Mouse (Mus musculus) neural tube, embryonic 15.5 days (tissue): ENCODE measurements around the gene Pigs. TPM values are rescaled to one million over a fixed set of nuclear protein-coding genes. Genes with fewer than 3 reads are reported as not detected.

Source experiments
- ATAC-seq: fragments of 200-750 bp; cut with Nextera tagmentation; 2 replicates; pipeline ENCODE4 v1.8.0; 2017; ENCODE audit warnings: mild to moderate bottlenecking, moderate TSS enrichment, moderate library complexity; ENCODE audit not compliant: low FRiP score
- H3K27ac ChIP-seq: fragments of 300-500 bp; sonication (generic); replicated peaks from 2 replicates; pipeline ENCODE4 v1.5.1; 2015; ENCODE audit warnings: mild to moderate bottlenecking, inconsistent platforms
- H3K27me3 ChIP-seq: fragments of 300-500 bp; sonication (generic); replicated peaks from 2 replicates; pipeline ENCODE4 v1.6.1; 2015; ENCODE audit warnings: inconsistent platforms
- H3K36me3 ChIP-seq: fragments of 300-500 bp; sonication (generic); 2 replicates; pipeline ENCODE4 v1.6.1; 2015; ENCODE audit warnings: inconsistent platforms
- H3K4me1 ChIP-seq: fragments of 300-500 bp; sonication (generic); 2 replicates; pipeline ENCODE4 v1.6.1; 2015; ENCODE audit warnings: inconsistent platforms
- H3K4me2 ChIP-seq: fragments of 300-500 bp; sonication (generic); 2 replicates; pipeline ENCODE4 v1.6.1; 2015; ENCODE audit warnings: inconsistent platforms, mild to moderate bottlenecking, moderate library complexity
- H3K4me3 ChIP-seq: fragments of 300-500 bp; sonication (generic); replicated peaks from 2 replicates; pipeline ENCODE4 v1.5.1; 2015; ENCODE audit warnings: mild to moderate bottlenecking, inconsistent platforms
- H3K9ac ChIP-seq: fragments of 300-500 bp; sonication (generic); replicated peaks from 2 replicates; pipeline ENCODE4 v1.6.1; 2015; ENCODE audit warnings: mild to moderate bottlenecking, inconsistent platforms
- H3K9me3 ChIP-seq: fragments of 300-500 bp; sonication (generic); replicated peaks from 2 replicates; pipeline ENCODE4 v1.6.1; 2016; ENCODE audit warnings: inconsistent platforms
- WGBS: fragments of 180-500 bp; shearing (Covaris S2); methylation state at CpG from one replicate; pipeline ENCODE4 v1.1.7; 2015; ENCODE audit warnings: mixed read lengths; 5-methylcytosine and 5-hydroxymethylcytosine counted together
- polyA plus RNA-seq: library from polyadenylated mRNA; unstranded; fragments of >200 nt; fragmentation: Nextera tagmentation; extraction: Ambion mirVana; gene quantifications from 2 replicates; pipeline ENCODE4 v1.2.1, GENCODE M21; 2015

Gene Pigs
- polyA plus RNA-seq, 1 experiment from 2014 or later: 83.2 TPM

DNA sequence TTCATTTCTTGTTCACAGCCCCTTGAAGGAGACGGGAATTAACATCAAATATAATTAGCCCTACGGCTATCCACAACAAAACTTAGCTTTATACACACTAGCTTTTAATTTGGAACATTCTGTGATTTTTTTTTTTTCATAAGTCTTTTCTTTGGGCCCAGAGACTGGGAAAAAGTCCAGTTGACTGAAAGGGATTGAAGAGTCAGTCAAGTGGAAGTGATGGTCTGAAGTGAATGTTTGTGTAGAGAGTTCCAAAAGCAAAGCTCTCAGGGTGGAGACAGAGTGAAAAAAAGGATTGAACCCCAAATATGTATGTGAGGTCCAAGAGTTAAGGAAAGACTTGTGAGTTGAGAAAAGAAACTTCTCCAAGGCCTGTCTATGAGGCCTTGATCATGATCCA lies 9.8 kb upstream of the Pigs start:
- ATAC-seq: no peak

DNA sequence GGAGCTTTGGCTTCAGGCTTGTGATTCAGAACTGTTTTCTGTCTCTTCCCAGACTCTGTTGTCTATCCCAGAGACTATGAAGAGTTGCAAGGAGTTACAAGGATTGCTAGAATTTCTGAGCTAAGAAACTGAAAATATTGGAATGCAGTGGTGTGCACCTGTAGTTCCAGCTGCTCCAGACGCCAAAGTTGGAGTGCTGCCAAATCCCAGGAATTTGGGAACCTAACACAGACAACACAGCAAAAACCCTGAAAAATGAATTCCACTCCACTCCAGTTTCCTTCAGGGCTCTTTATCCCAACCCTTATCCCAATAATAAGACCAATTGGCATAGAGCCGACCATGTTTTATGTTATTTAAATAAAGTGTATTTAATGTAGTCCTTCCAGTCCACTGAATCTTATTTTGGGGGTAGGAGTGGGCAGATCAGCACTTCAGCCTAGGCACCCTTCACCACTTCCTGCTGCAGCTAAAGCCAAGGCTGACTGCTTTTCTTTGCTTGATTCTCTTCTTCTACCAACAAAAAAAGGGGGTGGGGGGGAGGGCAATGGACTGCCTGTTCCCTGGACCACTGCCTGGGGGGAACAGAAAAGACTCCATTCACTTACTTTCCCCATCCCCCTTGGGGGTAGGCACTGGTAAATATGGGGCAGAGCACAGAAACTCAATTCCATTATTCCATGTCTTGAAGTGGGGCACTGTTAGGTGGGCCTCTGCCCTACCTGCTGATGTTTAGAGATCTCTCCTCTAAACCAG lies 6.0 kb upstream of the Pigs start:
- peaks cover 21% of the 10 kb centered on the region for H3K4me1 ChIP-seq
- H3K4me3 ChIP-seq: peak overlapping the region; percentile 32; the same call in 1 of the 2 replicates
- no peaks in the 10 kb centered on the region for H3K9me3 ChIP-seq
- H3K9ac ChIP-seq: no peak overlapping the region
- ATAC-seq: peak; percentile 71
- peak overlapping the region; percentile 82 for H3K27ac ChIP-seq
- WGBS: 64% methylated on average over 2 of the region's 2 CpGs
- no peaks in the 10 kb centered on the region for H3K36me3 ChIP-seq
- H3K27me3 ChIP-seq: no peaks in the 10 kb centered on the region
- peak overlapping the region; percentile 52 for H3K4me2 ChIP-seq

More for the DNA sequence above, 9.8 kb upstream of the Pigs start:
- Histone ChIP-seq H3K9me3 (no peaks in the 10 kb centered on the region), H3K4me1 (peaks cover 12% of the 10 kb centered on the region), H3K4me3 (no peak overlapping the region), H3K4me2 (no peak overlapping the region), H3K27ac (no peak overlapping the region), H3K36me3 (no peaks in the 10 kb centered on the region), H3K27me3 (no peaks in the 10 kb centered on the region), H3K9ac (no peak overlapping the region)
- WGBS: 82% methylated on average over 2 of the region's 2 CpGs

DNA sequence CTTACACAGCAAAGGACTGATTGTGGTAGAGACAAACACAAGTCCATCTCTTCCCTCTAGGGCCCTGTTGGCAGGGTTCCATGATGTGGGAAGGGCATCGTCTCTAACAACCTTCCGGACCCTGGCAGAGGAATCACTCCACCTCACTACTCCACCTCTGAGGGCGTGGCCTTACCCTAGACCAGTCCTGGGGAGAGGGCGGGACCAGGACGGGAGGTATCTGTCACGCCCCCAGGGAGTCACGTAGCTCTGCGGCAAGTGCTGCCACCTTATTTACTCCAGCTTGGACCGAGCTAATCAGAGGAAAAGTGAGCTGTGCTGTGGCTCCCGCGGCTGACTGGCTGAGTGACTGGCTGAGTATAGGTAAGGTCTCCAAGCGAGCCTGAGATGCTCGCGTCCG lies 5.4 kb upstream of the Pigs start, which contains the start of gene Aldoc:
Gene Aldoc, plus strand, starts transcription at position 109 of the 400 bp plus-strand sequence.
- ATAC-seq: peak; percentile 91
- no peaks in the 10 kb centered on the region for H3K36me3 ChIP-seq
- H3K9ac ChIP-seq: peak within 1 kb of the TSS; percentile 34
- H3K9me3 ChIP-seq: no peaks in the 10 kb centered on the region
- H3K27ac ChIP-seq: peak within 1 kb of the TSS; percentile 82
- 6% methylated on average over 15 of the region's 15 CpGs for WGBS
- peak within 1 kb of the TSS; percentile 32 for H3K4me3 ChIP-seq
- H3K4me1 ChIP-seq: peaks cover 21% of the 10 kb centered on the region
- no peaks in the 10 kb centered on the region for H3K27me3 ChIP-seq
- peak within 1 kb of the TSS; percentile 52 for H3K4me2 ChIP-seq

DNA sequence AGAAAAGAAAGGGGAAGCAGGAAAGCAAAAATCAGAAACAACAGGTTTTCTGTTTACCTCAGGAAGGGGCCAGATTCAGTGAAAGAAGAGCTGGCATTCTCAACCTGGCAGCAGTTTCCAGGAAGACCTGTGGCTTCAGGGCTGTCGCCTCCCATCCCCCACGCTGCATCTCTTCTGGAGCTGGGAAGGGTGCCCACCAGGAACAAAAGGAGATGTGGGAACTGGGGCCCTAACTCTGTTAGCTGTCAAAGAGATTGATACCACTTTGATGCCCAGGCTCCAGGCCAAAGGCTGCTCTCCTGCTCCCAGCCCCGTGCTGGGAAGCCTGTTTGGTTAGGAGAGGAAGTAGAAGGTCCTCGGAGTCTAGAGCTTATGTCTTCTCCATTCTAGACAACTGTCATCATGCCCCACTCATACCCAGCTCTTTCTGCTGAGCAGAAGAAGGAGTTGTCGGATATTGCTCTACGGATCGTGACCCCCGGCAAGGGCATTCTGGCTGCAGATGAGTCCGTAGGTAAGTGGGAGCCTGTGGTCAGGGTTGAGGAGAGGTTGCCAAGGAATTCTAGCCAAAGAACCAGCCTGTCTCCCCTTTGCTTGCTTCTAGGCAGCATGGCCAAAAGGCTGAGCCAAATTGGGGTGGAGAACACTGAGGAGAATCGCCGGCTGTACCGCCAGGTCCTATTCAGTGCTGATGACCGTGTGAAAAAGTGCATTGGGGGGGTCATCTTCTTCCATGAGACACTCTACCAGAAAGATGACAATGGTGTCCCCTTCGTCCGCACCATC lies 4.0 kb upstream of the Pigs start:
- Histone ChIP-seq H3K9ac (no peak overlapping the region), H3K36me3 (no peaks in the 10 kb centered on the region), H3K4me2 (peak overlapping the region; percentile 52), H3K27me3 (no peaks in the 10 kb centered on the region), H3K9me3 (no peaks in the 10 kb centered on the region), H3K27ac (peak overlapping the region; percentile 82), H3K4me1 (peaks cover 28% of the 10 kb centered on the region), H3K4me3 (peak overlapping the region; percentile 32)
- ATAC-seq: peak; percentile 19; the same call in 1 of the 2 replicates
- WGBS: 69% methylated on average over 15 of the region's 15 CpGs

DNA sequence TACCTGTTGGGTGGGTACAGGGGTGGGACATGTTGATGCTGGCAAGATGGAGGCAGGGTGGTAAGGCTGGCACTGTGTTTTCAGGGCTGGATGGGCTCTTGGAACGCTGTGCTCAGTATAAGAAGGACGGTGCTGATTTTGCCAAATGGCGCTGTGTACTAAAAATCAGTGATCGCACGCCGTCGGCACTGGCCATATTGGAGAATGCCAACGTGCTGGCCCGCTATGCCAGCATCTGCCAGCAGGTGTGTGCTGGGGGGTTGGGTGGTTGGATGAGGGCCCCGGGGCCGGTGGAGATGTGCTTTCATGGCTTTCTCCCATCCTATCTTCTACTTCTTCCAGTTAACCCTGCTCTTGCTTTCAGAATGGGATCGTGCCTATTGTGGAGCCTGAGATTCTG lies 3.2 kb upstream of the Pigs start:
- H3K9ac ChIP-seq: no peak overlapping the region
- peaks cover 34% of the 10 kb centered on the region for H3K4me1 ChIP-seq
- ATAC-seq: no peak
- peak overlapping the region; percentile 82 for H3K27ac ChIP-seq
- H3K4me2 ChIP-seq: peak overlapping the region; percentile 52
- 84% methylated on average over 12 of the region's 12 CpGs for WGBS
- H3K9me3 ChIP-seq: no peaks in the 10 kb centered on the region
- H3K27me3 ChIP-seq: no peaks in the 10 kb centered on the region
- H3K36me3 ChIP-seq: no peaks in the 10 kb centered on the region
- H3K4me3 ChIP-seq: peak overlapping the region; percentile 32

DNA sequence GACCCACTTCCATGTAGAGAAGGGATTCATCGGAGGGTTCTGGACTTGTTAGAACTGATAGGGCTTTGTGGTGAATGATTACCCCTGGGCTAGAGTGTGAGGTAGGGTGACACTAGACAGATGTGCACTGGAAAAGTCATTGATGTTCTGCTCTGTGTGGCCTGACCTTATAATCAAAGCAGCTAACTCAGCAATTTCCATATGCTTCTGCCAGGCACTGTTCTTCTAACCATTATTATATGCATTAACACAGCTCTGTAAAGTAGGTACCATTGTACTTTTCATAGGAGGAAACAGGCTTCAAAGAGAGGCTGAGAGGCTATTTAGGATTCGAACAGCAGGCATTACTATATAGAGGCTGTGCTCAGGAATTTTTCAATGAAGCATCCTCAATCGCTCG lies 1.0 kb upstream of the Pigs start:
- Histone ChIP-seq H3K9me3 (no peaks in the 10 kb centered on the region), H3K4me1 (peaks cover 32% of the 10 kb centered on the region), H3K36me3 (no peaks in the 10 kb centered on the region), H3K9ac (no peak overlapping the region), H3K4me3 (no peak overlapping the region), H3K27me3 (no peaks in the 10 kb centered on the region), H3K27ac (no peak overlapping the region), H3K4me2 (no peak overlapping the region)
- no peak for ATAC-seq
- WGBS: 91% methylated on average over 4 of the region's 4 CpGs

DNA sequence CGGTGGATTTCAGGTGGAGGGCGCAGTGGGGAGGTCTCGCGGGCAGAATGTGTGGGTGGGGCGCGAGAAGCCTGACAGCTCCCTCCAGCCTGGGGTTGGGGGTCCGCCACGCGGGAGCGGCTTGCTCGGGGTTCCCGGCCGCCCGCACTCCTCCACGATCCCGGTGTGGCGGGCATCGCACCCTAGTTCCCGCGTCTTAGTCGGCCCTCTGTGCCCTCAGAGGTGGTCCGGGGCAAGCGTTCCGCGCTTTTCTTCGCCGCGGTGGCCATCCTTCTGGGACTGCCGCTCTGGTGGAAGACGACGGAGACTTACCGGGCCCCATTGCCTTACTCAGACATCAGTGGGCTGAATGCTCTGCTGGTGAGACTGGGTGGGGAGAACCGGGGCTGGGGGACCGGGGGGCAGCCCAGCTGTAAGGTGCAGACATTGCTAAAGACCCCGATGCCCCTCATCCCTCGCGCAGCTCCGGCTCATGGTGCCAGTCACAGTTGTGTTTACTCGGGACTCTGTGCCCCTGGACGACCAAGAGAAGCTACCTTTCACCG lies 369 bp downstream of the Pigs start:
- Histone ChIP-seq H3K9ac (peak overlapping the region; percentile 78), H3K4me1 (peaks cover 20% of the 10 kb centered on the region), H3K27me3 (no peaks in the 10 kb centered on the region), H3K4me2 (peak overlapping the region; percentile 81), H3K27ac (peak overlapping the region; percentile 42; the same call in 1 of the 2 replicates), H3K36me3 (peaks cover 12% of the 10 kb centered on the region), H3K4me3 (peak overlapping the region; percentile 68), H3K9me3 (no peaks in the 10 kb centered on the region)
- ATAC-seq: peak; percentile 71
- WGBS: under 1% methylated on average over 40 of the region's 41 CpGs

DNA sequence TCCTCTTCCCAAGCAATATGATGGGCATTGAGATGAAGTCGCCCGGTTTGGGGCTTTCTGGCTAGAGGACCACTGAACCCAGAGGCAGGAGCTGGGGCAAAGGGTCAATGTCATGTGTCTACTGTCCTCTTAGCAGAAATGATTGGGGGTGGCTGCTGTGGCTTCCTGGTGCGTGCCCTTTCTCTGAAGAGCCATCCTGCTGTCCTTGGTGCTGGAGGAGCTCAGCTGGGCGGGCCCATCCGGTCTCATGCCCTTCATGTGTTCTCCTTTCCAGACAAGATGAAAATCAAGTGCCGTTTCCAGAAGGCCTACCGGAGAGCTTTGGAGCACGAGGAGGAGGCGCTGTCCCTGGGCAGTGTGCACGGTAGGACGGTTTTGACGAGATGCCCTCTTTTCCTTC lies 4.5 kb downstream of the Pigs start:
- no peaks in the 10 kb centered on the region for H3K9me3 ChIP-seq
- H3K4me2 ChIP-seq: no peak overlapping the region
- H3K27me3 ChIP-seq: no peaks in the 10 kb centered on the region
- H3K9ac ChIP-seq: no peak overlapping the region
- H3K27ac ChIP-seq: no peak overlapping the region
- peaks cover 42% of the 10 kb centered on the region for H3K36me3 ChIP-seq
- no peak for ATAC-seq
- no peak overlapping the region for H3K4me3 ChIP-seq
- WGBS: 95% methylated on average over 12 of the region's 12 CpGs
- peaks cover 12% of the 10 kb centered on the region for H3K4me1 ChIP-seq

DNA sequence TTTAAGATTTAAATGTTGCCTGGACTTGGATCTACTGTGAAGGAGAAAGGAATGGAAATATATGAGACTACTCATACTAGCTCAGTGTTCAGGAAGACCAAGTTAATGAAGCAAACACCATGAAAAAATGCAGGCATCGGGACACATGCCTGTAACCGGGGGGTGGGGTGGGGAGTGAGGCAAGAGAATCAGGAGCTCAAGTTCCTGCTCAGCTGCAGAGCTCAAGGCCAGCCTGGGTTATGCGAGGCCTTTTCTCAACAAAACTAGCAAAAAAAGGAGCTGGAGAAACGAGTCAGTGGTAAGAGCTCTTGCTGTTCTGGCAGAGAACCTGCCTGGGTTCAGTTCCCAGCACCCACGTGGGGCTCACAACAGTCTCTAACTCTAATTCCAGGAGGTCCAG lies 5.8 kb downstream of the Pigs start:
- Histone ChIP-seq H3K9ac (no peak overlapping the region), H3K27me3 (no peaks in the 10 kb centered on the region), H3K4me3 (no peak overlapping the region), H3K4me1 (peaks cover 8% of the 10 kb centered on the region), H3K27ac (no peak overlapping the region), H3K9me3 (no peaks in the 10 kb centered on the region), H3K4me2 (no peak overlapping the region), H3K36me3 (peaks cover 51% of the 10 kb centered on the region)
- WGBS: 92% methylated on average over 5 of the region's 5 CpGs
- no peak for ATAC-seq

DNA sequence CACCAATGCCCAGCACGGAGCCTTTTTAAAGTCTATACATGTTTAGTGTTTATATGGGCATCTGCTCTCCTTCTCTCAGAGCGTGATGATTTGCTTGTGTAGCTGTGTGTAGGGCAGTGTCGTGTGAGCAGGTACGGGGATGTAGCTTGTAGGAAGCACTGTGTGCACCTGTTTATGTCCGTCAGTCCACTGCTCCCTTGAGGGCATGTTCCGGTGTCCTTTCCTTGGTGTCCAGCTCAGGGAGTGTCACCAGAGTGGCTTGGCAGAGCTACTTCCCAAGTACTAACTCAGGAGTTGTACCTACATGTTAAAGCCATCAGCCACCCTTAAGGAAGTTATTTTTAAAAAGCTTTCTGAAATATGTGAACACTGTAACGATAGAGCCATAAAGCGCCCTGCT lies 8.8 kb downstream of the Pigs start:
- Histone ChIP-seq H3K36me3 (peaks cover 76% of the 10 kb centered on the region), H3K4me1 (no peaks in the 10 kb centered on the region), H3K9me3 (no peaks in the 10 kb centered on the region), H3K4me3 (no peak overlapping the region), H3K9ac (no peak overlapping the region), H3K27ac (no peak overlapping the region), H3K4me2 (no peak overlapping the region), H3K27me3 (no peaks in the 10 kb centered on the region)
- no peak for ATAC-seq
- WGBS: 97% methylated on average over 8 of the region's 8 CpGs

DNA sequence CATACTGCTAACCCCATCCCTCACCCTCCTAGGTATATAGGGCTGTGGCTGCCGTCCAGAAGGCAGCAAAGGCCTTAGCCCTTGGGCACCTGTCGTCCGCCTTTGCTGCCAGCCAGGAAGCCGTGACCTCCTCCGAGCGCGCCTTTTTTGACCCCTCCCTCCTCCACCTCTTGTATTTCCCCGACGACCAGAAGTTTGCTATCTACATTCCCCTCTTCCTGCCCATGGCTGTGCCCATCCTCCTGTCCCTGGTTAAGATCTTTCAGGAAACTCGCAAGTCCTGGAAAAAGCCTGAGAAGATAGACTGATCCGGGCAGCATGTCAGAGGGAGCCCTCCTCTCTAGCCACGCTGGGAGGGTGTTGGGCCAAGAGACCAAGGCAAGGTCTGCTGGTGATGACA lies 13.5 kb downstream of the Pigs start:
- H3K4me1 ChIP-seq: peaks cover 32% of the 10 kb centered on the region
- H3K9ac ChIP-seq: no peak overlapping the region
- no peak for ATAC-seq
- H3K27me3 ChIP-seq: no peaks in the 10 kb centered on the region
- 92% methylated on average over 12 of the region's 12 CpGs for WGBS
- H3K4me3 ChIP-seq: no peak overlapping the region
- no peaks in the 10 kb centered on the region for H3K9me3 ChIP-seq
- H3K4me2 ChIP-seq: no peak overlapping the region
- H3K27ac ChIP-seq: no peak overlapping the region
- H3K36me3 ChIP-seq: peaks cover 41% of the 10 kb centered on the region
